Comparison of ENCODE assay signal across 10 mouse cellular contexts in the genomic region with DNA sequence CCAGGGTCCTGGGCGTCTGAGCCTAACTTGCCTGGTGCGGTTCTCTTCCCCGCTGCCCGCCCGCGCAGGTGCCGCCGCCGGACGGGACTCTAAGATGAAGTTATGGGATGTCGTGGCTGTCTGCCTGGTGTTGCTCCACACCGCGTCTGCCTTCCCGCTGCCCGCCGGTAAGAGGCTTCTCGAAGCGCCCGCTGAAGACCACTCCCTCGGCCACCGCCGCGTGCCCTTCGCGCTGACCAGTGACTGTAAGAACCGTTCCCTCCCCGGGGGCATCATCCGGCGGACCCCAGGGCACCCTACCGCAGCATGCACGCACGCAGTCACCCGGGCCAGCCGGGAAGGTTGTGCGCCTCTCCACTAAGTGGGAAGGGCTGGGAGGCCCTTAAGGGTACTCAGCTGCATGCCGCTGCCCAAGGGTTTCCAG. TPM values are rescaled to one million over a fixed set of nuclear protein-coding genes. Genes with fewer than 3 reads are reported as not detected.
A peak's percentile ranks its signal among the peaks of the same experiment; 100 is the strongest.
DNase-seq lines count a peak whose midpoint lies in the region; ATAC-seq lines count a peak whose summit lies in the region.
"Had no signal": no experiment of that assay in that cellular context is flagged by ENCODE, and none has a peak within 500 bp of the region (broad histone marks: within the 10 kb centered on the region; RNA-seq: fewer than 3 reads in every experiment).

No protein-coding gene starts in this region.

- intact Hi-C loops in left cerebral cortex, postnatal 25 days (cut with DNase I) = no loop called here

- H3K4me2 ChIP-seq in intestine, embryonic 14.5 days (ENCODE audit: low read length) = peak overlapping the region; percentile 65
- H3K4me2 ChIP-seq in midbrain, embryonic 15.5 days = peak overlapping the region; percentile 61

- no peaks in the 10 kb centered on the region; the same call in none of the 2 replicates for H3K36me3 ChIP-seq in intestine, embryonic 14.5 days (ENCODE audit: control insufficient read depth, insufficient read depth, low read length)
- no peaks in the 10 kb centered on the region for H3K36me3 ChIP-seq in midbrain, embryonic 15.5 days (replicated peaks)

- peak overlapping the region; percentile 16; the same call in 1 of the 2 replicates for H3K27ac ChIP-seq in intestine, embryonic 14.5 days (ENCODE audit: low read depth)
- no peak overlapping the region for H3K27ac ChIP-seq in midbrain, embryonic 15.5 days

- WGBS in intestine, embryonic 14.5 days = 3% methylated on average over 34 of the region's 36 CpGs
- WGBS in midbrain, embryonic 15.5 days = under 1% methylated on average over 36 of the region's 36 CpGs

- no peak for ATAC-seq in intestine, embryonic 14.5 days (replicated peaks; ENCODE audit: low FRiP score, low TSS enrichment, low read depth)
- no peak for ATAC-seq in midbrain, embryonic 15.5 days (replicated peaks)

- peak overlapping the region; percentile 48 for H3K9ac ChIP-seq in intestine, embryonic 14.5 days (ENCODE audit: low read length)
- no peak overlapping the region for H3K9ac ChIP-seq in midbrain, embryonic 15.5 days

- H3K4me1 ChIP-seq in intestine, embryonic 14.5 days (replicated peaks; ENCODE audit: control insufficient read depth, insufficient read depth, low read length) = peaks cover 15% of the 10 kb centered on the region
- peaks cover 39% of the 10 kb centered on the region for H3K4me1 ChIP-seq in midbrain, embryonic 15.5 days

- peaks cover 39% of the 10 kb centered on the region for H3K27me3 ChIP-seq in intestine, embryonic 14.5 days (replicated peaks; ENCODE audit: control insufficient read depth, insufficient read depth, low read length)
- H3K27me3 ChIP-seq in midbrain, embryonic 15.5 days (replicated peaks) = peaks cover 80% of the 10 kb centered on the region

- DNase-seq in adrenal gland, postnatal 14 days = peak; percentile 20
- DNase-seq in adrenal gland, postnatal 4 days (ENCODE audit: low spot score in 2 of 2) = no peak
- DNase-seq in embryo, embryonic 11 days = peak; percentile 57
- peak; percentile 68 for DNase-seq in intestine, embryonic 14.5 days (ENCODE audit: low spot score)
- DNase-seq in left cerebral cortex, postnatal 25 days (ENCODE audit: low spot score in 2 of 2) = no peak
- DNase-seq in gastrocnemius, adult 18-20 months (ENCODE audit: low spot score) = no peak
- DNase-seq in thymus, postnatal 36 days = no peak
- DNase-seq: gastrocnemius, postnatal 14 days had no signal

- peak overlapping the region; percentile 75 for H3K4me3 ChIP-seq in intestine, embryonic 14.5 days (ENCODE audit: low read depth, low read length)
- H3K4me3 ChIP-seq in midbrain, embryonic 15.5 days = peak overlapping the region; percentile 38
- H3K4me3 ChIP-seq: myocyte had no signal

- no peaks in the 10 kb centered on the region for H3K9me3 ChIP-seq in intestine, embryonic 14.5 days (ENCODE audit: control insufficient read depth, low read length)
- H3K9me3 ChIP-seq in midbrain, embryonic 15.5 days = no peaks in the 10 kb centered on the region

RNA-seq across cellular contexts. Expression of a gene that starts 4.9 kb away (rescaled TPM):
- total RNA-seq in adrenal gland, postnatal 14 days (2021) = 0.11 and 0.19 TPM in 2 replicates
- under 1 TPM; 0.34 to 0.98 TPM for total RNA-seq in adrenal gland, postnatal 4 days (2021)
- polyA plus RNA-seq in intestine, embryonic 14.5 days (2014; fragmentation: Nextera tagmentation; extraction: Ambion mirVana) = 4.3 and 5.7 TPM in 2 replicates
- 0.08 TPM in 2 replicates for polyA plus RNA-seq in midbrain, embryonic 15.5 days (2015; fragmentation: Nextera tagmentation; extraction: Ambion mirVana)
- total RNA-seq in left cerebral cortex, postnatal 25 days (2021) = under 1 TPM; 0.14 to 0.71 TPM
- total RNA-seq in gastrocnemius, adult 18-20 months (2021) = under 1 TPM; 0.34 to 0.64 TPM

Comparison
In these comparisons a context has a peak if more than half of its experiments do, and no peak if none do; other contexts are left out.
1. DNase-seq: peak in adrenal gland, postnatal 14 days (single experiment), embryo, embryonic 11 days (single experiment) and intestine, embryonic 14.5 days (single experiment); none in adrenal gland, postnatal 4 days (0 of 2), left cerebral cortex, postnatal 25 days (0 of 2), gastrocnemius, adult 18-20 months (single experiment) and thymus, postnatal 36 days (0 of 2).